Mouse (Mus musculus): ENCODE data around the gene Spdye4a.

The Spdye4a gene

GRCm38 (mm10) chr5:143226790-143227189 is at the start of gene Spdye4a:
Spdye4a (minus strand) TSS chr5:143226890.
- in situ Hi-C loops (cut with MboI, MseI), result no loop called here

GRCm38 (mm10) chr5:143275761-143276160 is 49.1 kb upstream of the Spdye4a start:
- in situ Hi-C loops (cut with MboI, MseI), result no loop called here

GRCm38 (mm10) chr5:143272540-143273330 is 46.0 kb upstream of the Spdye4a start:
- in situ Hi-C loops (cut with MboI, MseI), result loop anchor here (5.0 kb wide), 1 partner anchor 35 kb away; the partner anchor contains the start of gene Zfp12

GRCm38 (mm10) chr5:143272108-143272507 is 45.4 kb upstream of the Spdye4a start:
- in situ Hi-C loops (cut with MboI, MseI), result loop anchor here (5.0 kb wide), 1 partner anchor 35 kb away; the partner anchor contains the start of gene Zfp12

- in situ Hi-C loops (cut with MboI, MseI), result loop anchor here (5.0 kb wide), 1 partner anchor 34 kb away; the partner anchor contains the start of gene Zfp12
Observed at GRCm38 (mm10) chr5:143271642-143272041, 45.0 kb upstream of the Spdye4a start.

GRCm38 (mm10) chr5:143270151-143270519 is 43.4 kb upstream of the Spdye4a start:
- in situ Hi-C loops (cut with MboI, MseI), result loop anchor here (5.0 kb wide), 1 partner anchor 33 kb away; the partner anchor contains the start of gene Zfp12

GRCm38 (mm10) chr5:143269363-143270150 is 42.9 kb upstream of the Spdye4a start, which contains the start of gene Zfp316:
Zfp316 (minus strand) TSS chr5:143270022.
- in situ Hi-C loops (cut with MboI, MseI), result loop anchor here (5.0 kb wide), 1 partner anchor 32 kb away; the partner anchor contains the start of gene Zfp12

GRCm38 (mm10) chr5:143268985-143269362 is 42.3 kb upstream of the Spdye4a start:
- in situ Hi-C loops (cut with MboI, MseI), result no loop called here

GRCm38 (mm10) chr5:143266794-143267193 is 40.1 kb upstream of the Spdye4a start:
- in situ Hi-C loops (cut with MboI, MseI), result no loop called here

GRCm38 (mm10) chr5:143265409-143265808 is 38.7 kb upstream of the Spdye4a start:
- in situ Hi-C loops (cut with MboI, MseI), result no loop called here

GRCm38 (mm10) chr5:143264689-143265088 is 38.0 kb upstream of the Spdye4a start:
- in situ Hi-C loops (cut with MboI, MseI), result no loop called here

- in situ Hi-C loops (cut with MboI, MseI), result no loop called here
Observed at GRCm38 (mm10) chr5:143261636-143262035, 34.9 kb upstream of the Spdye4a start.

GRCm38 (mm10) chr5:143255802-143256201 is 29.1 kb upstream of the Spdye4a start:
- in situ Hi-C loops (cut with MboI, MseI), result no loop called here

- in situ Hi-C loops (cut with MboI, MseI), result no loop called here
Observed at GRCm38 (mm10) chr5:143255131-143255519, 28.4 kb upstream of the Spdye4a start.

GRCm38 (mm10) chr5:143254487-143255130 is 27.9 kb upstream of the Spdye4a start:
- in situ Hi-C loops (cut with MboI, MseI), result no loop called here

GRCm38 (mm10) chr5:143253881-143254486 is 27.3 kb upstream of the Spdye4a start:
- in situ Hi-C loops (cut with MboI, MseI), result no loop called here

- in situ Hi-C loops (cut with MboI, MseI), result no loop called here
Observed at GRCm38 (mm10) chr5:143253186-143253880, 26.6 kb upstream of the Spdye4a start.

GRCm38 (mm10) chr5:143252791-143253185 is 26.1 kb upstream of the Spdye4a start:
- in situ Hi-C loops (cut with MboI, MseI), result no loop called here

GRCm38 (mm10) chr5:143252039-143252438 is 25.3 kb upstream of the Spdye4a start:
- in situ Hi-C loops (cut with MboI, MseI), result no loop called here

- in situ Hi-C loops (cut with MboI, MseI), result no loop called here
Observed at GRCm38 (mm10) chr5:143244926-143245325, 18.2 kb upstream of the Spdye4a start.

GRCm38 (mm10) chr5:143236036-143236435 is 9.3 kb upstream of the Spdye4a start:
- in situ Hi-C loops (cut with MboI, MseI), result loop anchor here (5.0 kb wide), 2 partner anchors 36 to 64 kb away; partner anchors contain the start of gene Zfp316

Measured in T-helper 2 cell (primary cell).